Mouse (Mus musculus) lung, postnatal 14 days (tissue): ENCODE data around the gene Kcnip1.

Experiments used
- DNase-seq: peaks from one replicate; pipeline ENCODE4 v3.0.0; 2021

The Kcnip1 gene

DNA sequence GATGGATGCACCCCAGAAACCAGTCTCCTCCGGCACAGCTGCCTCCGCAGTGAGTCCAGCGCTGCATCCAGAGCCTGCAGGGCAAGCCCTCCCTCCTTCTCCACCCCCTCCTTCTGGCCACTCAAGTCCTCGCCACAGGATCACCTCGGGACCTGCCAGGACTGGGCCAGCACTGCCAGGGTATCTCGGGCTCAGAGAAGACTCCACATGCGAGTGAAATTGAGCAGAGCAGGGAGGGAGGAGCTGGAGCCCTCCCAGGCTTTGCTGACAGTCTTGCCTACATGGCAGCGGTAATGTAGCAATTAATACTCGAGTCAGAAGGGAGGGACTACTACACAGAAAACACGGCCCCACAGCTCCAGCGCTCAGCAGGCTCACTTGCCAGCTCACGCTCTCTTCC is at the start of gene Kcnip1:
TSS of gene Kcnip1 (minus strand) at position 215 of the 400 bp plus-strand sequence.
- no peak for DNase-seq

GRCm38 (mm10) chr11:34040061-34040460 is 47.1 kb upstream of the Kcnip1 start:
- DNase-seq, result no peak

GRCm38 (mm10) chr11:34035909-34036658 is 43.1 kb upstream of the Kcnip1 start:
- DNase-seq, result no peak

DNA sequence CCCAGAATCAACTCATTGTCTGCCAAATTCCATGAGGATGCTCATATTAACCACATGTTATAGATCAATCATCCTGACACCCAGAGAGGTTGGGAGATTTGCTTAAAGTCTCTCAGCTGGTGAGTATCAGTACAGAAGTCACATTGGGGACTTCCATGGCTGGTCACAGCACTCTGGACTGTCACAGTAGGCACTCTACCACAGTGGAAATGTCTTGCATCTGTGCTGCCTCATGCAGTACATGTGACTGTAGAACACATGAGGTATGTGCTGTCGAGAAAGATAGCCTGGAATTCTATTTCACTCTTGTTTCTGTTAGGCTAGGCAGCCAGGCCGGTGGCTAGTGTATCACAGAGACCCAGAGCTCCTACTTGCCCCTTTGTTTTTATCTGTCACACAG is 41.8 kb upstream of the Kcnip1 start:
- DNase-seq, result no peak

- DNase-seq, result no peak
These were observed 41.1 kb upstream of the Kcnip1 start for GRCm38 (mm10) chr11:34034008-34034505.

DNA sequence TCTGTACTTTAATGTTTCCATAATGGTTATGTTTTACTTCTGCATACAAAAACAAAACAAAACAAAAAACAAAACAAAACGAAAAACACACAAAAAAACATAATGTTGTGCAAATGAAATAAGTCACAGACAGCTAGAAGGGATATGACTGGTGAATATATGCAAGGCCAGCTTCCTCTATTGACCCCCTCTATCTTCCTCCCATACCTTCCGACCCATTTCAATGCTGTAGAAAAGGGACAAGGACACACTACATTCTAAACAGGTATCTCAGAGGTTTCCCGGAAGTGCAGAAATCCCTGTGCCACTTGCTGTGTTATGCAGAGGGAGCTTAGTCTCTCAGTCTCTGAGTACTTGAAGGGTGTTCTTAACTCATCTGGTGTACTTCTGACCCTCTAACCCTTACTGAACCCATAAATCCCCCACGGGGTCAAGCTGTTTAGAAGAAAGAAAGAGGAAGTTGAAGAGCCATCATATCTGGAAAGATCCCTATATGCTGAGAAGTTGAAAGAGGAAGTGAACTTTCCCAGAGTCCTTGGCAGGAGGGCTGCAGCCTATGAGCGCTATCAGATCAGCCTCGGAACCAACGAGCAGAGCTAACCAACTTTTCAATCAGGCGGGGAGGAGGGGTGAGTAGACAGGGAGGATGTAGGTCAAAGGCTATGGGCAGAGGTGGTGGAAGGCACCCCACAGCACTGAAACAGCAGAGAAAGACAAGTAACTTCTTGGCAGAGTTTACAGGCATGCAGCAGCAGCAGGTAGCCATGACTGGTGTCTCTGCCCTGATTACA is 38.3 kb upstream of the Kcnip1 start:
- DNase-seq, result peak; percentile 30

- DNase-seq, result no peak
These were observed 36.7 kb upstream of the Kcnip1 start for GRCm38 (mm10) chr11:34029658-34030057.

- no peak for DNase-seq
These were observed 32.1 kb upstream of the Kcnip1 start for GRCm38 (mm10) chr11:34025091-34025490.

DNA sequence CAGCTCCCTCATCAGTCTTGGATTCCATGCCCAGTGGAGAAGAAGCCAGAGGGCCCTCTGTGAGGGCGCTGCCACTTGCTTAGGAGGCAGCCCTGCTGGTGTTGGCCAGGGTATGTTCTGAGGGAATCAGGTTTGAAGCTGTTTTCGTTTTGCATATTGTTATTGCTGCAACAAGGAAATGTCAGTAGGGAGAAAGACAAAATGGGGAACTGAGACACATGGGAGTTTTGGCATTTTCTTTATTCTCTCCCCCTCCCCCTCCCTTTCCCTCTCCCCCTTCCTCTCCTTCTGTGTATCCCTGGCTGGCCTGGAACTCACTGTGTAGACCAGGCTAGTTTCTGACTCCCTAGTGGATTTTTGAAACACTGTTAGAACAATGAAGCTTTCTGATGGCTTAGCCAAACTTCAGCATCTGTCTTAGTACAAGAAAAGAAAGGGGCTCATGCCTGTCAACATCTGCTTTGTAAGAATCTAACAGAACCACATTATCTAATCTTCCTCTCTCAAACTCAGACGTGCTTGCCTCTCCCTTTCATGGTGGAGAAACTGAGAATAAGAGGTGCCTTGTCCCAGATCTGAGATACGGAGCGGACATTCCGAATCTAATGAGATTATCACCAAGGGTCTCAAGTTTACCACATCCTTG is 19.2 kb upstream of the Kcnip1 start:
- no peak for DNase-seq

- DNase-seq, result peak; percentile 32
These were observed 17.9 kb upstream of the Kcnip1 start for GRCm38 (mm10) chr11:34010859-34011172.

- DNase-seq, result no peak
These were observed 17.3 kb upstream of the Kcnip1 start for GRCm38 (mm10) chr11:34010133-34010858.

GRCm38 (mm10) chr11:34009316-34010087 is 16.6 kb upstream of the Kcnip1 start:
- DNase-seq, result no peak

- DNase-seq, result peak; percentile 71
These were observed 15.8 kb upstream of the Kcnip1 start for GRCm38 (mm10) chr11:34008702-34009101.

- DNase-seq, result no peak
These were observed 15.3 kb upstream of the Kcnip1 start for GRCm38 (mm10) chr11:34008214-34008613.

DNA sequence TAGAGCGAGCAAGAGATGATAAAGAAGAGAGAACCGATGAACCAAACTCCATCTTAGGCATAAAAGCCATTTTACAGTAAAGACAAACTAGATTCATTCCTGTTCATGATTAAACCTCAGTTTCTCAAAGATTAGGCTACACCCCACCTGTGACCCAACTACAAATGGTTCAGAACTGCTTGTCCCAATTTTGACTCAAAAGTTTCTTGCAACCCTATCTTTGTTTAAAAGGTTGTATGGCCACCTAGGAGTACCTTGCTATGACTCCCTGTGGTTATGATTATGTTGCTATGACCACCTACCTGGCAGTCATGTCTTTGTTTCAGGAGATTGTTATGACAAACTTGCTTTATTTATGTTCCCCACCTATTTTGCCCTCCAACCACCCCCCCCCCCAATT is 14.7 kb upstream of the Kcnip1 start:
- no peak for DNase-seq

- no peak for DNase-seq
These were observed 9.6 kb upstream of the Kcnip1 start for GRCm38 (mm10) chr11:34002593-34002965.

DNA sequence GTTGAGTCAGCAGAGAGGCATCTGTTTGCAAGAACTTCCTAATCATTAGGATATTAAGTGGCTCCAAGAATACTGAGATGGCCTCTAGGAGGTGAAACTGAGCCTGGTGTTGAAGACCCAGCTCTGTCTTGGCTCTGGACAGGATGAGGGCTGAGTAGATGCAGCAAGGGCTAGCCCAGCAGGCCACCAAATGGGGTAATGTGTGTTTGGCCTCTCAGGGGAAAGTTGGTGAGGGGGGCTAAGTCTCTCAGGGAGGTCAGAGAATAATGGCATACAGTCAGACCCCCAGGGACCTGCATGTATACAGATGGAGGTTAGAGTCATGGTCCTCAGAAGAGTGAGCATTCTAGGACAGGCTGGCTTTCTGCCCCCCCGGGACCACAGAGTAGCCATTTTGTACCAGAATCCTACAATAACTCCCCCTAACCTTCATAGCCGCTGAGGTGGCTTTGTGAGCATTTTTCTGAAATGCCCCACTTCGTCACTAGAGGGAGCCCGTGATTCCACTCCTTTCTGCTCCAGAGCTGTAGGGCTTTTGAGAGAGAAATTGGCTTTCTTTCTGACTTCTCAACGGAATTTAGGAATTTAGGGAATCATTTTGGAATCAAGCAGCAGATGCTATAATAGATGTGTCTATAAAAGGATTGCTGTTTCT is 9.1 kb upstream of the Kcnip1 start:
- DNase-seq, result peak; percentile 67

DNA sequence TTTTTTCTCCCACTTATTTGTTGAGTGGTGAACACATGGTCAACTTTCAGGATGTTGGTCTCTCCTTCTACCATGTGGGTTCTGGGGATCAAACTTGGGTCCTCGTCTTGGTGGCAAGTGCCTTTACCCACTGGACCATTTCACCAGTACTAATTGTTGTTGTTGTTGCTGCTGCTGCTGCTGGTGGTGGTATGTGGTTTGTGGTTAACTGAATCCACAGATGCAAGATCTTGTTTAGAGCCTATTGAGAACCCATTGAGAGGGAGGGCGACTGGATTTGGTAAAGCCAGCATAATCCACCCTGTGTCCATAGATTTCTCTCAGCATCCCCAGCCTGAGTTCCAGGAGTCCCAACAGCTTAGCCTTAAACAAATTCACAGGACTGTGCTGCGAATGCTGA is 7.5 kb upstream of the Kcnip1 start:
- DNase-seq, result no peak

GRCm38 (mm10) chr11:33998244-33998643 is 5.3 kb upstream of the Kcnip1 start:
- DNase-seq, result no peak

- DNase-seq, result no peak
These were observed 544 bp upstream of the Kcnip1 start for GRCm38 (mm10) chr11:33993496-33993895.

DNA sequence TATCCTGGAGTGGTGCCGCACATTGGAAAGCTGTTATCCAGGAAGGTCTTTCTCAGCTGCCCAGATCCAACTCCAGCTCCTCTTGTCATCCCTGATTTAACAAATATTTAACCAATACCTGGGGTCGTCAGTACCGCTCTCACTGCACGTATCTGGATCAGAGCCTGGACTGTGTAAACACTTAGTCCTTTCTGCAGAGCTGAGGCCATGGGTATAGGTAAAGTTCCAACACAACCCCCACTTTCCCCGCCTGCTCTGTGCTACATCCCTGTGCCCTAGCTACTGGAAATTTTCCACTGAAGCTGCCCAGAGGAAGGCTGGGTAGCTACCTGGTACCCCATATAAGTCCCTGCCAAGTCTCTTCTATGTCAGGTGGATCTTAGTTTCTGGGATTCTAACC is 3.0 kb downstream of the Kcnip1 start:
- DNase-seq, result no peak

DNA sequence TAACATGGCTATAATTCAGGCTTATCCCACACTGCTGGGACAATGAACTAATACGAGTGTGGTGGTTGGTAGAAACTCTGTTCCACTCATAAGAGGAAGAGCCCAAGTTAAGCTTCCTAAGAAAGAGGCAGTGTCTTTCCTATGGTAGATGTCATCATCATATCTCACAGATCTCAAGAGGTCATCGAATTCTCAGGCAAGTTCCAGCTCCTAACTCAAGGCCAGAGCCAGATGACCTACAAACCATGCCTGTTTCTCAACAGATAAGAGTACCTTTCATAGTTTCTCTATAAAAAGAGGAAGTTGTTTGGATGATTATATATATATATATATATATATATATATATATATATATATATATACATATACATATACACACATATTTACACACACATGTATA is 6.4 kb downstream of the Kcnip1 start:
- no peak for DNase-seq
